Mouse (Mus musculus) bone marrow macrophage, adult 2 months (primary cell): Measurements from ENCODE around the gene Hivep3.

Experiments used
- CTCF ChIP-seq: IDR thresholded peaks from 2 replicates; pipeline ENCODE4 v1.5.1; 2012; ENCODE audit warnings: low read depth, mild to moderate bottlenecking, low read length, moderate library complexity
- POLR2A ChIP-seq: IDR thresholded peaks from 2 replicates; pipeline ENCODE4 v1.6.1; 2012; ENCODE audit warnings: mild to moderate bottlenecking, low read depth, low read length, borderline replicate concordance

DNA sequence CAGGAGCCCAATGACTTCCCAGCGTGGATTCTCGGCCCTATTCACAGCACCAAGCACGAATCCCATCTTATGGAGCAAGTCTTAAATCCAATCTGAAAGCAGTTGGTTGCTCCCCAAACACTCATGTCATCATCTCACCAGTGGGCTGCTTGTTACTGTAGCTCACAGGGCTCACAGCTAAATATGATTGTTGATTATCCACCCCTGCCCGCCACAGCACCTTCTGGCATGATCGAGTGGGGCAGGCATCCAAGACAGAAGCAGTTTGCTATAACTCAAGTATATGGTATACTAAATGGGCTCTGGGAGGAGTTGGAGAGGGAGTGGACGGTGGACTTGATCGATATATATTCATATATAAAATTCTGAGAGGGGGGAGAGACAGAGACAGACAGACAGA, 146.7 kb downstream of the Hivep3 start:
- TF ChIP-seq CTCF: no peak
- no peak for TF ChIP-seq POLR2A
